Mouse (Mus musculus): ENCODE measurements around the gene Jagn1. TPM values are rescaled to one million over a fixed set of nuclear protein-coding genes. Genes with fewer than 3 reads are reported as not detected.
A peak's percentile ranks its signal among the peaks of the same experiment; 100 is the strongest.

The Jagn1 gene
- polyA plus RNA-seq, 1 experiment from 2014 or later, result 14.3 TPM

DNA sequence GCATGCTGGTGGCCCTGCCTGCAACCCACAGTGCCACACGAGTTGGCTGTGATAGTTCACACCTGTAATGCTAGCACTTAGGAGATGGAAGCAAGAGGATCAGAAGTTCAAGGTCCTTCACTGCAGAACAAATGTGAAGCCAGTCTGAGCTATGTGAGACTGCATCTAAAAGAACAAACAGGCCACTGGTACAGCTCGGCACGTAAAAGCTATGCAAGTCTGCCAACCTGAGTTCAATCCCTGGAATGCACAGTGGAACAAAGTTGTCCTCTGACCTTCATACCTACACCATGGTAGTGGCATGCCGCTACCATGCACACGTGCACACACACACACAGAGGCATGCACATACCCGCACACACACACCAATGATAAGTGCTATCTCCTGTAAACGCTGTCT is 18.2 kb upstream of the Jagn1 start:
- Histone ChIP-seq H3K4me3 (ENCODE audit: inconsistent target) (no peak overlapping the region), H3K79me2 (ENCODE audit: inconsistent target) (no peaks in the 10 kb centered on the region)
- WGBS (ENCODE audit: missing documents), result 88% methylated on average over 7 of the region's 7 CpGs

DNA sequence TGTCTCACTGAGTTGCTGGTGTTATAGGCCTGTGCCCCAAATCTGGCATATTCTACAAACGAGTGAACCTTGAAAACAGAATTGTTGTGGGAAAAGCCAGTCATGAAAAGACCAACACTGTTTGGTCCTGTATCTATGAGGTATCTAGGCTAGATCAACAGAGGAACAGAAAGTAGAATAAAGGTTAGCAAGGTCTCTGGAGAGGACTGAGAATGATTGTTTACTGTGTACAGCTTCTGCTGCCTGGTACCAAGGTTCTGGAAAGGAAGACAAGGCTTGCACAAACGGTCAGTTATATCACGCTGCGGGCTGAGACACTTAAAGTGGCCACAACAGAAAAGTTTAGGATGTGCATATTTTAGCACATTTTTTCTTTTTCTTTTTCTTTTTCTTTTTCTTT is 15.7 kb upstream of the Jagn1 start:
- Histone ChIP-seq H3K27ac (no peak overlapping the region), H3K79me2 (ENCODE audit: inconsistent target) (no peaks in the 10 kb centered on the region), H3K4me3 (ENCODE audit: inconsistent target) (no peak overlapping the region), H3K36me3 (ENCODE audit: inconsistent target) (no peaks in the 10 kb centered on the region)
- 87% methylated on average over 4 of the region's 4 CpGs for WGBS (ENCODE audit: missing documents)

More for the DNA sequence above, 18.2 kb upstream of the Jagn1 start:
- no peak overlapping the region for H3K27ac ChIP-seq
- no peaks in the 10 kb centered on the region for H3K36me3 ChIP-seq (ENCODE audit: inconsistent target)

GRCm38 (mm10) chr6:113427397-113427796 is 15.0 kb upstream of the Jagn1 start:
- Histone ChIP-seq H3K79me2 (ENCODE audit: inconsistent target) (no peaks in the 10 kb centered on the region), H3K27ac (no peak overlapping the region), H3K36me3 (ENCODE audit: inconsistent target) (no peaks in the 10 kb centered on the region), H3K4me3 (ENCODE audit: inconsistent target) (no peak overlapping the region)
- WGBS (ENCODE audit: missing documents), result 77% methylated on average over 3 of the region's 3 CpGs

DNA sequence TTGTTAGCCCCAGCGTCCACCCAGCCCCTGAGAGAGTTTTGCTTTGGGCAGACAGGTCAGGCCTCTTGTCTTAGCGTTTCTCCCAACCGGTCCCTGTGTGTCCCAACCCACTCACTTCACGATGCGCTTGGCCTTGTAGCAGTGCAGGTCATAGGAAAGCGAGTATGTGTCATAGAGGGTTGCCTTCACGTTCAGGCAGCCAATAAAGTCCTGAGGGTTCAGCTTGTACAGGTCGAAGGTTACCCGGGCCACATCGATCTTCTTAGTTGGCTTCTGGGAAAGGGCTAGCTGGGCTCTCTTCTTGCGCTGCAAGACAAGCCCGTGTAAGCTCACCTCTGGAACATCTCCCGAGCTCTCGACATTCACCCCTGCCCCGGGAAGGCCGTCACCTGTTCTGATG is 14.4 kb upstream of the Jagn1 start:
- H3K4me3 ChIP-seq (ENCODE audit: inconsistent target), result no peak overlapping the region
- WGBS (ENCODE audit: missing documents), result 98% methylated on average over 16 of the region's 16 CpGs
- H3K79me2 ChIP-seq (ENCODE audit: inconsistent target), result no peaks in the 10 kb centered on the region
- no peak overlapping the region for H3K27ac ChIP-seq
- no peaks in the 10 kb centered on the region for H3K36me3 ChIP-seq (ENCODE audit: inconsistent target)

- Histone ChIP-seq H3K79me2 (ENCODE audit: inconsistent target) (no peaks in the 10 kb centered on the region), H3K27ac (no peak overlapping the region), H3K4me3 (ENCODE audit: inconsistent target) (no peak overlapping the region), H3K36me3 (ENCODE audit: inconsistent target) (no peaks in the 10 kb centered on the region)
- WGBS (ENCODE audit: missing documents), result 43% methylated on average over 2 of the region's 3 CpGs
These were observed 12.4 kb upstream of the Jagn1 start for GRCm38 (mm10) chr6:113429965-113430364.

DNA sequence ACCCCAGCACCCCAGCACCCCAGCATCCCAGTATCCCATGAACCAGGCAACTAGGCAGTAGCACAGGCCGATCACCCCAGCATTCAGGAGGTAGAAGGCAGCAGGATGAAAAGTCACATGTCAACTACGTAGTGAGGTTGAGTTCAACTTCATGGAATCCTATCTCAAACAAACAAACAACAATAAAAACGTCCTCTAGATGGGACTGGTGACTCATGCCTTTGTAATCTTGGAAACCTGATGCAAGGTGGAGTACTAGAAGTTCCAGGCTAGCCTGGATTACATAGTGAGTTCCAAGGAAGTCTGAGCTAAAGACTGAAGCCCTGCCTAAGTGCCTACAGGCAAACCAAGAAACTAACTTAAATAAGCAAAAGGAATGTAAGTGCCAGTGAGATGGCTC is 11.5 kb upstream of the Jagn1 start:
- no peak overlapping the region for H3K4me3 ChIP-seq (ENCODE audit: inconsistent target)
- no peaks in the 10 kb centered on the region for H3K79me2 ChIP-seq (ENCODE audit: inconsistent target)
- H3K36me3 ChIP-seq (ENCODE audit: inconsistent target), result no peaks in the 10 kb centered on the region
- no peak overlapping the region for H3K27ac ChIP-seq
- WGBS (ENCODE audit: missing documents), result 75% methylated on average over 3 of the region's 3 CpGs

DNA sequence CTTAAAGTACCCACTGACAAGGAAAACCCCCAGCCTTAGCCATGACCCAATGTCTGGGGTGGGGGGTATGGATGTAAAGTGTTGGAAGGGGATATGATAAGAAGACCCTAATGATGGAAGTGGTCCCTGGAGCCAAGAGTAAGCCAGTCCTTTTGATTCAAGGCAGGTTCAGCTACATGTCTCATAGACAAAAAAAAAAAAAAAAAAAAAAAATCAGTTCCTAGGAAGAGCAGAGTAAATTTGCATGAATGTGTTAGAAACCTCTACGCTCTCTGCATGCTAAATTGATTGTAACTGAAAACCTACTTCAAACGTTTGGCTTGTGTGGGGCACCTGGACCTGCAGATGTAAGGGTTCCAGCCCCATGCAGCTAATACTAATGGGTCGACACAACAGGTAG is 10.6 kb upstream of the Jagn1 start:
- no peak overlapping the region for H3K27ac ChIP-seq
- H3K79me2 ChIP-seq (ENCODE audit: inconsistent target), result no peaks in the 10 kb centered on the region
- 75% methylated on average over 2 of the region's 3 CpGs for WGBS (ENCODE audit: missing documents)
- H3K36me3 ChIP-seq (ENCODE audit: inconsistent target), result no peaks in the 10 kb centered on the region
- H3K4me3 ChIP-seq (ENCODE audit: inconsistent target), result no peak overlapping the region

DNA sequence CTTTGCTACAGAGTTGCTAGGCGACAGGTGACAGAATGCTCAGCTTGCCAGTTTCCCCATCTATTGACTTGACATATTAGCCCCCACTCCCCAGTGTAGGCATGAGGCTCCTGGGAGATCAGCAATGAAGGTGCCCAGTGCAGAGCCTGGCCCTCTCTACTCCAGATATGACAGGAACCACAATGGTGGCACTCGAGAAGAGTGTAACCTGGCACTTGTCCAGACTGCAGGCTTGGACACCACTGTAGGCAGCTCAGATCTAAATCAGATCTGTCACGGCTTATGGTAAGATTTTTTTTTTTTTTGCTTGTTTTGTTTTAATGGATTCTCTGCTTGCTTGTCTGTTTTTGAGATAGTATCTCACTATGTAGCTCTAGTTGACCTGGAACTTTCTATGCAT is 8.7 kb upstream of the Jagn1 start:
- H3K4me3 ChIP-seq (ENCODE audit: inconsistent target), result no peak overlapping the region
- WGBS (ENCODE audit: missing documents), result 79% methylated on average over 3 of the region's 3 CpGs
- no peaks in the 10 kb centered on the region for H3K36me3 ChIP-seq (ENCODE audit: inconsistent target)

DNA sequence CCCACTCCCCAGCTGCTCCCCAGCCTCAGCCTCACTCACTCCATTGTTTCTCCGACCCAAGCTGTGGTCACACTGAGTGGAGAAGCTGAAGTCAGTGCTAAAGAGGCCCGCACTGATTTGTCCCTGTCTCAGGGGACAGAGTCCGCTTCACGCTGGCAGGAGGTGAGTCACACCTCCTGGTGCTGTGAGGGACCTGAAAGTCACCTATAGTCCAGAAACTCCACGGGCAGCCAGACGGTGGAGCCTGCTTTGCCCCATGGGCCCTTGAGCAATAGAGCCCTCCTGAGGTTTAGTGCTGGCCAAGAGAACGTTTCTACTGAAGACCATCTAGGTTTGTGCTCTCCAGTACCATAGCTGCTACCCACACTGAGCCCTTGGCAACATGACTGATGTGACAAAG is 7.7 kb upstream of the Jagn1 start:
- no peaks in the 10 kb centered on the region for H3K36me3 ChIP-seq (ENCODE audit: inconsistent target)
- WGBS (ENCODE audit: missing documents), result 74% methylated on average over 7 of the region's 7 CpGs
- no peak overlapping the region for H3K27ac ChIP-seq
- H3K4me3 ChIP-seq (ENCODE audit: inconsistent target), result no peak overlapping the region
- H3K79me2 ChIP-seq (ENCODE audit: inconsistent target), result no peaks in the 10 kb centered on the region

More for the DNA sequence above, 8.7 kb upstream of the Jagn1 start:
- no peaks in the 10 kb centered on the region for H3K79me2 ChIP-seq (ENCODE audit: inconsistent target)
- H3K27ac ChIP-seq, result no peak overlapping the region

GRCm38 (mm10) chr6:113435664-113436205 is 6.6 kb upstream of the Jagn1 start, which contains the start of gene Cidec:
Gene Cidec, minus strand, starts transcription at chr6:113435760.
- Histone ChIP-seq H3K27ac (no peak within 1 kb of the TSS), H3K4me3 (ENCODE audit: inconsistent target) (no peak within 1 kb of the TSS), H3K36me3 (ENCODE audit: inconsistent target) (no peaks in the 10 kb centered on the region), H3K79me2 (ENCODE audit: inconsistent target) (no peaks in the 10 kb centered on the region)
- 79% methylated on average over 9 of the region's 9 CpGs for WGBS (ENCODE audit: missing documents)

- H3K36me3 ChIP-seq (ENCODE audit: inconsistent target), result no peaks in the 10 kb centered on the region
- no peak overlapping the region for H3K4me3 ChIP-seq (ENCODE audit: inconsistent target)
- 90% methylated on average over 12 of the region's 12 CpGs for WGBS (ENCODE audit: missing documents)
- H3K27ac ChIP-seq, result no peak overlapping the region
- no peaks in the 10 kb centered on the region for H3K79me2 ChIP-seq (ENCODE audit: inconsistent target)
These were observed 5.2 kb upstream of the Jagn1 start for GRCm38 (mm10) chr6:113437135-113437534.

GRCm38 (mm10) chr6:113438721-113439430 is 3.5 kb upstream of the Jagn1 start:
- WGBS (ENCODE audit: missing documents), result 72% methylated on average over 11 of the region's 12 CpGs

GRCm38 (mm10) chr6:113440686-113441085 is 1.7 kb upstream of the Jagn1 start:
- 89% methylated on average over 3 of the region's 3 CpGs for WGBS (ENCODE audit: missing documents)
- Histone ChIP-seq H3K79me2 (ENCODE audit: inconsistent target) (peaks cover 18% of the 10 kb centered on the region), H3K36me3 (ENCODE audit: inconsistent target) (no peaks in the 10 kb centered on the region), H3K27ac (no peak overlapping the region), H3K4me3 (ENCODE audit: inconsistent target) (no peak overlapping the region)

More at GRCm38 (mm10) chr6:113438721-113439430, 3.5 kb upstream of the Jagn1 start:
- no peak overlapping the region for H3K27ac ChIP-seq
- H3K79me2 ChIP-seq (ENCODE audit: inconsistent target), result peaks cover 14% of the 10 kb centered on the region
- no peak overlapping the region for H3K4me3 ChIP-seq (ENCODE audit: inconsistent target)
- no peaks in the 10 kb centered on the region for H3K36me3 ChIP-seq (ENCODE audit: inconsistent target)

DNA sequence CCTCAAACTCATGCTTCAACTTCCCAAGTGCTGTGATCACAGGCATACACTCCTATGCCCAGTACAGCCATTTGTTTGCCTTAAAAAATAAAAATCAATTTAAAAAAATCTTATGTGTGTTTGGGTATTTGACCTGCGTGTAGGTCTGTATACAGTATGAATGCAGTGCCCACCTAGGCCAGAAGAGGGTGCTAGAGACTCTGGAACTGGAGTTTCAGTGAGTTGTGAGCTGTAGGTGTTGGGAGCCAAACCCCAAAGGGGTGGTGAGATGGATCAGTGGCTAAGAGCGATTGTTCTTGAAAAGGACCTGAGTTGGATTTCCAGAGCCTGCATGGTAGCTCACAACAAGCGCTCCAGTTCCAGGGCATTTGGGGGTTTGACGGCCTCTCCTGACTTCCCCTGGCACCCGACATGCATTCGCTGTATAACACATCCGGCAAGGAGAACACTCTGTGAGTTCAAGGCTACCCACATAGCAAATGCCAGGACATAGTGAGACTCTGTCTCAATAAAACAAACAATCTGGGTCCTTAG is 1.2 kb upstream of the Jagn1 start:
- Histone ChIP-seq H3K36me3 (ENCODE audit: inconsistent target) (no peaks in the 10 kb centered on the region), H3K27ac (no peak overlapping the region), H3K4me3 (ENCODE audit: inconsistent target) (no peak overlapping the region), H3K79me2 (ENCODE audit: inconsistent target) (peaks cover 18% of the 10 kb centered on the region)
- 54% methylated on average over 7 of the region's 7 CpGs for WGBS (ENCODE audit: missing documents)

DNA sequence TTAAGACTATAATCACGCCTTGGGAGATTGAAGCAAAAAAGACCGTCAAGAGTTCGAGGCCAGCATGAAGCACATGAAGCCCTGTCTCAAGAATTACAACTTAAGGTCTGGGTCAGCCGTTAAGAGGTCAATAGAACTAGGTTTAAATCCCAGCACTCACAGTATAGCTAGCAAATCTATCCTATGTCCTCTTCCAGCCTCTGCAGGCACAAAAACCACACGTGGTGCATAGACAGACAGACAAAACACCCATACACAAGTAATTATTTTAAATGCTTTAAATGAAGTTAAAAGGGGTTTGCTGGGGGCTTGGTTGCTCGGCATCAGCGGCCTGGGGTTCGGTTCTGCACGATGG is 305 bp upstream of the Jagn1 start:
- no peaks in the 10 kb centered on the region; the same call in 1 of the 2 replicates for H3K36me3 ChIP-seq (ENCODE audit: inconsistent target)
- peak overlapping the region; percentile 91; the same call in 1 of the 2 replicates for H3K4me3 ChIP-seq (ENCODE audit: inconsistent target)
- peaks cover 18% of the 10 kb centered on the region for H3K79me2 ChIP-seq (ENCODE audit: inconsistent target)
- 39% methylated on average over 9 of the region's 9 CpGs for WGBS (ENCODE audit: missing documents)
- no peak overlapping the region for H3K27ac ChIP-seq

Measured in macrophage (primary cell).